Mouse (Mus musculus) central nervous system, embryonic 11.5 days (tissue): Measurements from ENCODE around the gene Dgcr8. TPM values are rescaled to one million over a fixed set of nuclear protein-coding genes. Genes with fewer than 3 reads are reported as not detected.

Source experiments
- polyA plus RNA-seq: library from polyadenylated mRNA; depleted of rRNA; stranded (reverse); fragments of >200 nt; gene quantifications from 2 replicates; pipeline ENCODE4 v1.2.3, GENCODE M21; 2012; rRNA removed

Dgcr8 gene
- 84.9 and 98.9 TPM in 2 replicates for polyA plus RNA-seq

GRCm38 (mm10) chr16:18289067-18289588 lies at the start of gene Dgcr8:
Gene Dgcr8, minus strand, starts transcription at chr16:18289246.

GRCm38 (mm10) chr16:18258221-18258620 lies 30.8 kb downstream of the Dgcr8 start, which contains the start of gene Gm49776:
Gene Gm49776, minus strand, starts transcription at chr16:18258321.

DNA sequence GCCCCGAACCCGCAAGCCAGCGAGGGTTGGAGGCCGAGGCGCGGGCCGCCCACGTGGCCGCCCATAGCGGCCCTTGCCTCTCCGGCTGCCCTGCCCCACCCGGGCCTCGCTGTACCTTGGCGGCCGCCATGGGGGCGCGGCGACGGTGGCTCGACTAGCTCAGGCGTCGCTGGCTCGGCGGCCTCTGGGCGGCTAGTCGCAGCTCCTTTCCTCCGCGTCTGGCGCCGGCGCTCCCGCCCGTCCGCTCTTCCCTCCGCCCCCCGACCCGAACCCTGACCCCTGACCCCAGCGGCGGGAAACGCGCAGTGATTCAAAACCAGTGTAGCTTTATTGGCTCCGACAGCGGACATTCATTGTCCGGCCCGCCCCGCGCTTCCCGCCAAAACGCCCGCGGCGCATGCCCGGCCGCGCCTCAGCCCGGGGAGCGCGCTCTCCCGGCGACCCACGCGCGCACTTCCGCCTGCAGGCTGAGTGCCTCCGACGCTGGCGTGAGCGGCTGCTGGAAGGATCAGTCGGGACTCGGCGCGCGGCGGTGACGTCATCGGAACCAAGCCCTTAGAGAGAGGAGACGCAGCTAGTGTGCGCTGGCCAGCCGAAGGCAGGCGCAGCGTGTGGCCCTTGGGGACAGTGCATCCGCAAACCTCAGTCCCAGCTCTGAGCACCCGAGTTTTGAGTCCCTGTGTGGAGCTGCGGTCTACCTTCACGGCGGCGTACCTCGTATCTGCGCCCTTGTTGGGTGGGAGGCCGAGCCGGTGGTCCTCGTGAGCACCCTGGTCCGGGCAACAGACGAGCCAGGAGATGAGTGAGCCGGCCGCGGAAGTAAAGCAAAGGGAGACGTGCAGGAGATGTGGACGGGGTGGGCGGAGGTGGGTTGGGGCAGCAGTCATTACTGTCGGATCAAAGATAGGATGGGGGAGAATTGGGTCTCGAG lies 40.3 kb downstream of the Dgcr8 start, which contains the start of the genes Trmt2a and Ranbp1:
Gene Trmt2a, plus strand, starts transcription at position 247 of the 931 bp plus-strand sequence.
Gene Ranbp1, minus strand, starts transcription at position 300 of the 931 bp plus-strand sequence.

GRCm38 (mm10) chr16:18234671-18235388 lies 54.2 kb downstream of the Dgcr8 start, which contains the start of gene Zdhhc8:
Gene Zdhhc8, minus strand, starts transcription at chr16:18235136.

GRCm38 (mm10) chr16:18217579-18217978 lies 71.5 kb downstream of the Dgcr8 start, which contains the start of gene Ccdc188:
Gene Ccdc188, plus strand, starts transcription at chr16:18217879.

Other genes starting within 250 kb of the Dgcr8 start
- gene Dgcr6, start 236.4 kb downstream of the Dgcr8 start, polyA plus RNA-seq = 70.0 and 80.8 TPM in 2 replicates
- gene Prodh, start 199.0 kb downstream of the Dgcr8 start, polyA plus RNA-seq = 18.1 and 20.9 TPM in 2 replicates
- 4.7 and 8.0 TPM in 2 replicates for gene Rtn4r, start 161.6 kb downstream of the Dgcr8 start, polyA plus RNA-seq
- not detected in 2 replicates for gene Ccdc188, start 71.4 kb downstream of the Dgcr8 start, polyA plus RNA-seq
- gene Zdhhc8, start 54.1 kb downstream of the Dgcr8 start, polyA plus RNA-seq = 26.1 and 38.1 TPM in 2 replicates
- 101 and 108 TPM in 2 replicates for gene Trmt2a, start 40.6 kb downstream of the Dgcr8 start, polyA plus RNA-seq
- gene Ranbp1, start 40.5 kb downstream of the Dgcr8 start, polyA plus RNA-seq = 505 and 919 TPM in 2 replicates
- gene Gm49776, start 30.9 kb downstream of the Dgcr8 start, polyA plus RNA-seq = 0.27 and 2.3 TPM in 2 replicates
- 26.5 and 33.6 TPM in 2 replicates for gene Tango2, start 58.9 kb upstream of the Dgcr8 start, polyA plus RNA-seq
- gene Arvcf, start 58.9 kb upstream of the Dgcr8 start, polyA plus RNA-seq = 111 and 127 TPM in 2 replicates
- gene Txnrd2, start 137.1 kb upstream of the Dgcr8 start, polyA plus RNA-seq = 23.1 and 30.1 TPM in 2 replicates
- 37.2 and 47.8 TPM in 2 replicates for gene Comt, start 137.6 kb upstream of the Dgcr8 start, polyA plus RNA-seq
- 7.9 and 10.4 TPM in 2 replicates for gene Gnb1l, start 209.5 kb upstream of the Dgcr8 start, polyA plus RNA-seq
- gene Rtl10, start 209.7 kb upstream of the Dgcr8 start, polyA plus RNA-seq = 7.6 and 10.4 TPM in 2 replicates